Mouse (Mus musculus) olfactory bulb, adult 2 months (tissue): ENCODE data around the gene Mkks. TPM values are rescaled to one million over a fixed set of nuclear protein-coding genes. Genes with fewer than 3 reads are reported as not detected.
"Not testable (repeated sequence)": the region's sequence is repeated elsewhere in the genome, so short reads cannot be mapped to it uniquely, and the experiment has no call there.

Source experiments
- H3K27ac ChIP-seq: fragments of 200-500 bp; 2 replicates; pipeline ENCODE4 v1.5.1; 2012; ENCODE audit warnings: low read depth, low read length; ENCODE audit not compliant: insufficient read depth
- H3K4me1 ChIP-seq: fragments of 200-500 bp; 2 replicates; pipeline ENCODE4 v1.6.1; 2012; ENCODE audit warnings: low read length; ENCODE audit not compliant: control insufficient read depth, insufficient read depth
- H3K4me3 ChIP-seq: fragments of 200-500 bp; 2 replicates; pipeline ENCODE4 v1.5.1; 2012; ENCODE audit warnings: mild to moderate bottlenecking, low read depth, low read length, moderate library complexity; ENCODE audit not compliant: insufficient read depth
- CTCF ChIP-seq: fragments of 200-500 bp; IDR thresholded peaks from 2 replicates; pipeline ENCODE4 v1.5.1; 2012; ENCODE audit warnings: low read depth, mild to moderate bottlenecking, low read length, moderate library complexity; ENCODE audit not compliant: insufficient read depth
- POLR2A ChIP-seq: fragments of 200-500 bp; IDR thresholded peaks from 2 replicates; pipeline ENCODE4 v1.6.1; 2012; ENCODE audit warnings: mild to moderate bottlenecking, low read depth, low read length, moderate library complexity; ENCODE audit not compliant: insufficient read depth
- WGBS: fragments of 180-500 bp; shearing (Covaris S2); methylation state at CpG from one replicate; pipeline ENCODE4 v1.1.7; 2018; 5-methylcytosine and 5-hydroxymethylcytosine counted together
- polyA plus RNA-seq: library from polyadenylated mRNA; stranded (reverse); fragments of >200 nt; gene quantifications from 2 replicates; pipeline ENCODE4 v1.2.4, GENCODE M21; 2012; ENCODE audit warnings: low replicate concordance; ENCODE audit not compliant: missing spikeins, insufficient read depth, insufficient read length

Mkks gene
- polyA plus RNA-seq, 1 experiment, result not detected

DNA sequence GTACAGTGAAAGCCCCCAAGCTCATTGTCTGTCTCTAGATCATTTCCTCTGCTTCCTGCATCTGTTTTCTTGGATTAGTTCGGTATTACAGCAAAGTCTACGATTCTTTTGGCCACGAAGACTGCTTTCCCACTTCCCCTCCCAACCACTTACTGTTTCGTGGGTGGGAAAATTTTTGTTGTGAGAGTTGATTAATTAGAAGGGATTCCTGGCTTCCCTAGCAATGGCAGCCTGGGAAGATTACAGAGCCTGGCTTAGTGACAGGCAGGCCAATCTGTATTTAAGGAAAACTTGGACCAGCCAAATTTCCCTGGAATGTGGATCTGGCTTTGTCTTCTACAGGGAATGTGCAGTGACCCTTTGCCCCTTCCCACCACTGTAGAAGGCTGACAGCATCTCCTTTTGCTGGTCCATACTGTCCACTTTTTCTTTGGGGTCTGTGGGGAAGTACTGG lies 20.8 kb upstream of the Mkks start:
- no peak overlapping the region for H3K27ac ChIP-seq
- H3K4me3 ChIP-seq, result no peak overlapping the region
- H3K4me1 ChIP-seq, result no peaks in the 10 kb centered on the region
- WGBS, result 30% methylated on average over 4 of the region's 4 CpGs
- no peak for TF ChIP-seq CTCF
- TF ChIP-seq POLR2A, result no peak

DNA sequence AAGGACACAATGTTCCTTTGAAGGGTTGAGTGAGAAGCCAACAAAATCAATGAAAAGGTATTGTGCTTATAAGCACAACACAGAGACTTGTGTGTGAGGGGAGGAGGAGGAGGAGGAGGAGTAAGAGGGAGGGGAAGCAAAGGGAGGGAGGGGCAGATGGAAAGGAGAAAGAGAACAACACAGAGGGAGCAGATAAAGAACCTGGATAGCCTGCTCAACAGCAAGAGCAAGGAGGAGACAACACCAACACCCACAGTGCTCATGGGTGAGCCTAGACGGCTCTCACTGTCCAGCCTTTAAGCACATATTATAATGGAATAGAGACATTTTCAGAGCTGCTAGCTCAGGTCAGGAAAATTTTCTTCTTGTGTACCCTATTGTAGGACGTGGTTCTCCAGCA lies 18.1 kb upstream of the Mkks start:
- no peak overlapping the region for H3K27ac ChIP-seq
- H3K4me3 ChIP-seq, result no peak overlapping the region
- WGBS, result 90% methylated on average over 2 of the region's 2 CpGs
- no peaks in the 10 kb centered on the region for H3K4me1 ChIP-seq
- no peak for TF ChIP-seq CTCF
- TF ChIP-seq POLR2A, result no peak

DNA sequence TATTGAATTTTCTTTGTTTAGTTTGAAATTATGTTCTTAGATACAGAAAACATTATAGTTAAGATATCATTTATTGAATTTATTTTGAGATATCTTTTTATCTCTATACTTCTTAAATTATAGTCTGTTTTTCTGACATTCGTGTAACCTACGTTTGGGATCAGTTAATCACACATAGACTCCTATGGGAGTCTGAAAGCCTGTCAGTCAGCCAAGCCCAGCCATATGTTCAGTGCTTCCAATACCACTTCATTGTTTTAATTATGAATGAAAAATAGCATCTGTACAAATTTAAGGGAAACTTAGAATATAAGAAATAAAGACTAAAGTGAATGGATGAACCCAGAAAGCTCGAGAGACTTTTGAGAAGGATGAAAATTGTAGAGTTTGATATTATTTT lies 17.4 kb upstream of the Mkks start:
- Histone ChIP-seq H3K4me1 (no peaks in the 10 kb centered on the region), H3K4me3 (no peak overlapping the region), H3K27ac (no peak overlapping the region)
- WGBS, result 95% methylated on average over 3 of the region's 3 CpGs
- TF ChIP-seq POLR2A, result no peak
- TF ChIP-seq CTCF, result no peak

DNA sequence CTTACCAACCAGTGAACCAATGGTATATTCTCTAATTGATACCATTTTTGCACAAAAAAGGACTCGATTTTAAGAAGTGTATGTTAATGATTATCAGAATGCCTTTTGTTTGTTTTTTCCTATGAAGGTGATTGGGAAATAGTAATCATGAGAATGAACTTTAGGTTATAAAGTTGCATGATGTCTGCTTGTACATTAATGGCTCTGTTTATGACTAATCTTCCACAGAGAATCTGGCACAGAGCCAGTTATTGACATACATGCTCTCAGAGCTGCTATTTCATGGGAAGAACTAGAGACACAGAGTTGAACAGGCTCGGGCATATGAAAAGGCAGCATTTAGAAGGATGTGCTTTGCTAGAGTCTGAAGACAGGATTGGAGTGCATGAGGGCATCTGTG lies 4.9 kb upstream of the Mkks start:
- Histone ChIP-seq H3K4me3 (no peak overlapping the region), H3K27ac (no peak overlapping the region), H3K4me1 (no peaks in the 10 kb centered on the region)
- 80% methylated on average over 2 of the region's 2 CpGs for WGBS
- TF ChIP-seq CTCF (no peak), POLR2A (no peak)

DNA sequence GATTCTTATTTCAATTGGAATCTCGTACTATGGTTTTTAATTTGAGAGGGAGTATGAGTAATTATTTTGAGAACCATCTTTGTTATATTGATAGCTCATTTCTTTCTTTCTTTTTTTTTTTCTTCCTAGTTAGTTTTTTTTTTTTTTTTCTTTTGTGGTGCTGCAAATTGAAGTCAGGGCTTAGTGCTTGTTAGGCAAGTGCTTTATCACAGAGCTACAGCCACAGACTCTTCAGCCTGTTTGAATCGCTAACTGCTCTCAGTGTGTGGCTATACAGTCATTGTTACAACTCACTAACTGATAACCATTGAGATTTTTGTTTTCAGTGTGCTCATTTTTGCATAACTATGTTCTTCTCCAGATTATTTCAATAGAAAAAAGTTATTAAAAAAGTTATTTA lies 3.3 kb upstream of the Mkks start:
- Histone ChIP-seq H3K4me3 (no peak overlapping the region), H3K4me1 (no peaks in the 10 kb centered on the region), H3K27ac (no peak overlapping the region)
- WGBS, result 64% methylated on average over 2 of the region's 2 CpGs
- TF ChIP-seq POLR2A, result no peak
- no peak for TF ChIP-seq CTCF

- WGBS, result under 1% methylated on average over 23 of the region's 23 CpGs
- TF ChIP-seq POLR2A (no peak), CTCF (no peak)
- H3K4me3 ChIP-seq, result peak overlapping the region; percentile 60
- 0 out of 2 replicates have a peak overlapping the region, but pooled peaks have one; percentile 36 for H3K27ac ChIP-seq
- no peaks in the 10 kb centered on the region for H3K4me1 ChIP-seq
Observed at GRCm38 (mm10) chr2:136891951-136892371, 772 bp upstream of the Mkks start.

- Histone ChIP-seq H3K27ac (peak overlapping the region; percentile 96), H3K4me3 (peak overlapping the region; percentile 57)
- H3K4me1 ChIP-seq, result not testable (repeated sequence)
- 4% methylated on average over 15 of the region's 15 CpGs for WGBS
Observed at GRCm38 (mm10) chr2:136890716-136891067, 497 bp downstream of the Mkks start.

- TF ChIP-seq CTCF (no peak), POLR2A (no peak)
- 11% methylated on average over 4 of the region's 4 CpGs for WGBS
- H3K27ac ChIP-seq, result no peak overlapping the region
Observed at GRCm38 (mm10) chr2:136886846-136887245, 4.3 kb downstream of the Mkks start.

DNA sequence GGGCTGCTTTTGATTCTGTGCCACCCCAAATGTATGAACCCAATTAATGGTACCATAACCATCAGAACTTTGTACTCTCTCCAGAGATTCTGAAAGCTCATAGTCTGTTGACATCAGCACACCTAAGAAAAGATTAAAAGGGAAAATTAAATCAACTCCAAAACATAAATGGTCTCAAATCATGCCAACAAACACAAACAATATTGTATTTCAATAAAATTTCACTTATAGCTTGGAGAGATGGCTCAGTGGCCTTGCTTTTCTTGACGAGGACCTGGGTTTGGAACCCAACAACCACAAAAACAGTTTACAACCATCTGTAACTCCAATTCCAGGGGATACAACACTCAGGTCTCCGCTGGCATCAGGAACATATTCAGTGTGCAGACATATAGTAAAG lies 5.6 kb downstream of the Mkks start, which contains the start of gene AL731706.2:
TSS of gene AL731706.2 (minus strand) at position 101 of the 400 bp plus-strand sequence.
- Histone ChIP-seq H3K4me3 (no peak within 1 kb of the TSS), H3K4me1 (no peaks in the 10 kb centered on the region), H3K27ac (no peak within 1 kb of the TSS)
- TF ChIP-seq CTCF, result no peak
- TF ChIP-seq POLR2A, result no peak
- WGBS, result 98% methylated on average over 2 of the region's 2 CpGs

More at GRCm38 (mm10) chr2:136886846-136887245, 4.3 kb downstream of the Mkks start:
- H3K4me3 ChIP-seq, result no peak overlapping the region
- H3K4me1 ChIP-seq, result no peaks in the 10 kb centered on the region

- TF ChIP-seq CTCF (no peak), POLR2A (no peak)
- Histone ChIP-seq H3K4me1 (no peaks in the 10 kb centered on the region), H3K27ac (peak overlapping the region; percentile 8; the same call in 1 of the 2 replicates), H3K4me3 (no peak overlapping the region)
- 21% methylated on average over 5 of the region's 5 CpGs for WGBS
Observed at GRCm38 (mm10) chr2:136854543-136855388, 36.4 kb downstream of the Mkks start.
